Mouse (Mus musculus): ENCODE measurements at regions not wholly inside any gene's neighbourhood (a gene's known extent, or its start where the extent isn't known, plus 50 kb on each side); places are given as distances from the start of the nearest gene placed in this dataset.
A peak's percentile ranks its signal among the peaks of the same experiment; 100 is the strongest.

GRCm38 (mm10) chr6:8831204-8831603 is 52.9 kb upstream of the Ica1 start:
- DNase-seq (ENCODE audit: low spot score) = peak; percentile 22

GRCm38 (mm10) chr6:8832924-8833323 is 54.6 kb upstream of the Ica1 start:
- no peak for DNase-seq (ENCODE audit: low spot score)

- DNase-seq (ENCODE audit: low spot score) = no peak
Measured at GRCm38 (mm10) chr6:8853657-8854056, 75.4 kb upstream of the Ica1 start.

GRCm38 (mm10) chr6:8860581-8860980 is 82.3 kb upstream of the Ica1 start:
- no peak for DNase-seq (ENCODE audit: low spot score)

DNA sequence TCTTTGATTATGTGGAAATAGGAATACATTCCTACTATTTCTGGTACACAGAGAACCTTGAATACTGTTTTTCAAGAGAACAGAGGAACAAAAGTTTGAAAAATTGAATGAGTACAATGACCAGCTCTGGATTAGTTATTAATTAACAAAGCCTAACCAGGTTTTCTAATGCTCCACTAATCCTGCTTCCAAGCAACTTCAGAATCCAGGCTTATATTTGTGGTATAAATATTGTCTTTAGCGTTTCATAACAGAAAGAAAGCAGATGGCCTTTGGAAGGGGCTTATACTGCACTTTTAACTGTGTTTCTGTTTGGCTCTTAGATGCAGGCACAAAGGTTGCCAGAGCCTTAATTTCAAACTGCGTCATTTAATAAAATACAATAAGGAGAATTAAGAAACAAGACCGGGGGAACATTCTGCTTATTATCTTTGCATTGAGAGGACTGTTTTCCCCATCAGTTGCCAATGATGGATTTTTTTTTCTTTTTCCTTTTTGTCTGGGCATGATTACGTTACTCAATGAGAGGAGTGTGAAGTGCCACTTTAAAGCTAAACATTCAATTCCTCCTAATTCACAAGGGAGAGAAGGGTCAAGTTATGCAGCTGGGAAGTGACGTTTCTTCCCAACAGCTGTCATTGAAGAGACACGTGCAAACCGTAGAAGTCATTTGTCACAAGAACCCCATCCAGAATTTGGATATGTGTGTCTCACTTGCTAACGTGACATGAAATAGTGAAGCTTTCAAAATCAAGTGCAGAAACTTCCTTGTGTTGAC is 84.2 kb upstream of the Nxph1 start:
- DNase-seq (ENCODE audit: low spot score) = no peak

- DNase-seq (ENCODE audit: low spot score) = no peak
Measured at GRCm38 (mm10) chr6:8877373-8878070, 70.7 kb upstream of the Nxph1 start.

DNA sequence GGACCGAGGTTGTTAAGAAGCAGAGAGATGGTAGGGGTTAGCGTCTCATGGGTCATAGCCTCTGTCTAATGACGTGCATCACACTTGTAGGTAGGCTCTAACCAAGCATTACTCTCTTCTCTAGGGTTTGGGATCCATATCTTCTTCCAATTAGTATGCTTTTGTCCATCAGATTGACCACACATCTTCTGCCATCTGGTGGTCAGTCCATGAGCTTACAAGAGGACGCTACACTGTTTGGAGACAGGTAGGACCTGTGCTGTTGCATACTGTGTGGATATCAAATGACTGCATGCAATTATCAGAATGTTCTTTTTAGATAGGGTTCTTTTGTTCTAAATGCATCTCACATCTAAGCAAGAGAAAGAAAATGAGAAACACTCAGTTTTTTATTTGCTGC is 54.6 kb upstream of the Nxph1 start:
- DNase-seq (ENCODE audit: low spot score) = no peak

GRCm38 (mm10) chr6:8896097-8896496 is 52.1 kb upstream of the Nxph1 start:
- DNase-seq (ENCODE audit: low spot score) = no peak

GRCm38 (mm10) chr6:8896822-8897221 is 51.4 kb upstream of the Nxph1 start:
- DNase-seq (ENCODE audit: low spot score) = no peak

DNA sequence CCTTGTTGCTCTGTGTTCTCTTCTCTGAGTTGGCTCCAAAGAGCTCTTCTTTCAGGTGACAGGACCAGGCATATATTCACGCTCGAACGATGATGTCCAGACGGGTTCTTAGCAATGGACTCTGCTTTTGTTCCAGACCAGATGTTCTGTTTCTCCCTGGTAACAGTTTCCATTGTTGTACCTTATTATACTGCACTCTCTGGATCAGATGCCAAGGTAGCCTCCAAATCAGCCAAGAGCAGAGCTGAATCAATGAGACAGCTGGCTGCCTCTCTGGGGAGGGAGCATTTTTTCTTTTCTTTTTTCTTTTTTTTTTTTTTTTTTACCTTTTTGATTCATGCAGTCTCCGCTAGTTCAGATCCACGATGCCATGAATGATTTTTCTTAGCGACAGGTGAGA is 50.9 kb upstream of the Nxph1 start:
- no peak for DNase-seq (ENCODE audit: low spot score)

- DNase-seq (ENCODE audit: low spot score) = no peak
Measured at GRCm38 (mm10) chr6:8898268-8898667, 50.0 kb upstream of the Nxph1 start.

Measured in c-Kit-positive CD71-positive TER-119-positive erythroid progenitor cells, embryonic 14.5 days (primary cell).